Mouse (Mus musculus): Measurements from ENCODE around the gene Stox2. TPM values are rescaled to one million over a fixed set of nuclear protein-coding genes. Genes with fewer than 3 reads are reported as not detected.
A peak's percentile ranks its signal among the peaks of the same experiment; 100 is the strongest.

Gene Stox2
- polyA plus RNA-seq, 1 experiment from 2014 or later, result 9.2 TPM

- no peaks in the 10 kb centered on the region for H3K27me3 ChIP-seq (ENCODE audit: control insufficient read depth, insufficient read depth, low read length)
- 30% methylated on average over 8 of the region's 8 CpGs for WGBS
- 0 out of 2 replicates have a peak overlapping the region, but pooled peaks have one; percentile 4 for H3K4me2 ChIP-seq (ENCODE audit: low read depth, low read length)
- peak; percentile 72; the same call in 1 of the 2 replicates for ATAC-seq (ENCODE audit: insufficient read depth, low FRiP score)
- 0 out of 2 replicates have a peak, but pooled peaks cover 3% of the 10 kb centered on the region for H3K4me1 ChIP-seq (ENCODE audit: control insufficient read depth, insufficient read depth, low read length)
- H3K36me3 ChIP-seq (ENCODE audit: control insufficient read depth, insufficient read depth, low read length), result no peaks in the 10 kb centered on the region
- no peak overlapping the region for H3K4me3 ChIP-seq (replicated peaks; ENCODE audit: low read length)
- peak overlapping the region; percentile 4; the same call in 1 of the 2 replicates for H3K27ac ChIP-seq (ENCODE audit: low read length)
- no peaks in the 10 kb centered on the region for H3K9me3 ChIP-seq (replicated peaks; ENCODE audit: control insufficient read depth, low read length)
- H3K9ac ChIP-seq (ENCODE audit: low read length), result no peak overlapping the region
Measured at GRCm38 (mm10) chr8:47218021-47218420, 228.1 kb downstream of the Stox2 start.

DNA sequence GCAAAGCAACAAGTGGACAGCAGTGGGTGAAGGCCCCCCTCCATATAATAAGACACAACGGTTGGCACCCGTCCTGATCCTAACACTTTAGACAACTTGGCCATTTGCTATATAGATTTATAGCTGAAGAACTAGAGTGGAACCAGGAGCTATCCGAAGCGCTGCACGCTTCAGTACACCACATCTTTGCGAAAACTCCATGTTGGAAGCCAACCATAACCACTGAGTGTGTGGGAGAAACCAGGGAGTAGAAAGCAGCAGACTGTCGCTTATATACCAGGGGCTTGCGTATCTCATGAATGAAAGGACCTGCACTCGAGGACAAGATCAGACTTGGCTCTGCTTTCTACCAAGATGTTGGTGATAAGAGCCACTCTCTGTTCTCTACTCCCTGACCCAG, 234.0 kb downstream of the Stox2 start:
- Histone ChIP-seq H3K4me1 (ENCODE audit: control insufficient read depth, insufficient read depth, low read length) (no peaks in the 10 kb centered on the region), H3K4me2 (ENCODE audit: low read depth, low read length) (no peak overlapping the region), H3K9ac (ENCODE audit: low read length) (no peak overlapping the region), H3K27ac (ENCODE audit: low read length) (no peak overlapping the region), H3K27me3 (ENCODE audit: control insufficient read depth, insufficient read depth, low read length) (no peaks in the 10 kb centered on the region), H3K9me3 (replicated peaks; ENCODE audit: control insufficient read depth, low read length) (no peaks in the 10 kb centered on the region), H3K36me3 (ENCODE audit: control insufficient read depth, insufficient read depth, low read length) (no peaks in the 10 kb centered on the region), H3K4me3 (replicated peaks; ENCODE audit: low read length) (no peak overlapping the region)
- WGBS, result 92% methylated on average over 9 of the region's 9 CpGs
- ATAC-seq (ENCODE audit: insufficient read depth, low FRiP score), result no peak

GRCm38 (mm10) chr8:47211226-47211625, 234.9 kb downstream of the Stox2 start:
- Histone ChIP-seq H3K9ac (ENCODE audit: low read length) (no peak overlapping the region), H3K27ac (ENCODE audit: low read length) (no peak overlapping the region), H3K4me2 (ENCODE audit: low read depth, low read length) (no peak overlapping the region), H3K27me3 (ENCODE audit: control insufficient read depth, insufficient read depth, low read length) (no peaks in the 10 kb centered on the region), H3K4me3 (replicated peaks; ENCODE audit: low read length) (no peak overlapping the region), H3K9me3 (replicated peaks; ENCODE audit: control insufficient read depth, low read length) (no peaks in the 10 kb centered on the region), H3K36me3 (ENCODE audit: control insufficient read depth, insufficient read depth, low read length) (no peaks in the 10 kb centered on the region), H3K4me1 (ENCODE audit: control insufficient read depth, insufficient read depth, low read length) (no peaks in the 10 kb centered on the region)
- 66% methylated on average over 9 of the region's 9 CpGs for WGBS
- no peak for ATAC-seq (ENCODE audit: insufficient read depth, low FRiP score)

GRCm38 (mm10) chr8:47208246-47208645, 237.9 kb downstream of the Stox2 start:
- ATAC-seq (ENCODE audit: insufficient read depth, low FRiP score), result no peak
- Histone ChIP-seq H3K36me3 (ENCODE audit: control insufficient read depth, insufficient read depth, low read length) (no peaks in the 10 kb centered on the region), H3K4me3 (replicated peaks; ENCODE audit: low read length) (no peak overlapping the region), H3K4me2 (ENCODE audit: low read depth, low read length) (no peak overlapping the region), H3K27ac (ENCODE audit: low read length) (no peak overlapping the region), H3K4me1 (ENCODE audit: control insufficient read depth, insufficient read depth, low read length) (no peaks in the 10 kb centered on the region; the same call in 1 of the 2 replicates), H3K9ac (ENCODE audit: low read length) (no peak overlapping the region), H3K27me3 (ENCODE audit: control insufficient read depth, insufficient read depth, low read length) (no peaks in the 10 kb centered on the region), H3K9me3 (replicated peaks; ENCODE audit: control insufficient read depth, low read length) (no peaks in the 10 kb centered on the region; the same call in 1 of the 2 replicates)
- 70% methylated on average over 4 of the region's 4 CpGs for WGBS

GRCm38 (mm10) chr8:47206640-47207237, 239.4 kb downstream of the Stox2 start:
- H3K9ac ChIP-seq (ENCODE audit: low read length), result no peak overlapping the region
- H3K9me3 ChIP-seq (replicated peaks; ENCODE audit: control insufficient read depth, low read length), result no peaks in the 10 kb centered on the region; the same call in 1 of the 2 replicates
- ATAC-seq (ENCODE audit: insufficient read depth, low FRiP score), result no peak
- H3K27me3 ChIP-seq (ENCODE audit: control insufficient read depth, insufficient read depth, low read length), result no peaks in the 10 kb centered on the region
- no peak overlapping the region for H3K4me3 ChIP-seq (replicated peaks; ENCODE audit: low read length)
- no peaks in the 10 kb centered on the region; the same call in 1 of the 2 replicates for H3K4me1 ChIP-seq (ENCODE audit: control insufficient read depth, insufficient read depth, low read length)
- no peaks in the 10 kb centered on the region for H3K36me3 ChIP-seq (ENCODE audit: control insufficient read depth, insufficient read depth, low read length)
- no peak overlapping the region for H3K27ac ChIP-seq (ENCODE audit: low read length)
- H3K4me2 ChIP-seq (ENCODE audit: low read depth, low read length), result no peak overlapping the region
- 70% methylated on average over 8 of the region's 8 CpGs for WGBS

DNA sequence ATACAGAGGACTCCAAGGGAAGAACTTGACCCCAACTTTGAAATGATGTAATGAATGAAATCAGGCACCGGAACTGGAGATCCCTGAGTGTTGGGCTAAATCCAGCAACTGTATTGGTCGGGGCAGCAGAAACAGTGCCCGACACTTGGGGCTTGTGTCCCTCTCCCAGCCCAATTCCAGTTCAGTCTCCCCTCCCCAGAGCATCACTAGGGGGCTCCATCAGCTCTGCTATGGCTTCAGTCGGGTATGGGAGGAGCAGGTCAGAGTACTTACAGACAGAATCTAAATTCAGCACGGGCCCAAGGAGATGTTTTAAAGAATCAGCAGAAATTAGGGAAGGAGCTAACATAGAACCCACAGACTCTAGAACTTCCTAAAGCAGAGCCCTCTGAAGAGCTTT, 240.7 kb downstream of the Stox2 start:
- Histone ChIP-seq H3K27ac (ENCODE audit: low read length) (no peak overlapping the region), H3K4me1 (ENCODE audit: control insufficient read depth, insufficient read depth, low read length) (no peaks in the 10 kb centered on the region; the same call in 1 of the 2 replicates), H3K4me3 (replicated peaks; ENCODE audit: low read length) (no peak overlapping the region), H3K9ac (ENCODE audit: low read length) (no peak overlapping the region), H3K36me3 (ENCODE audit: control insufficient read depth, insufficient read depth, low read length) (no peaks in the 10 kb centered on the region), H3K27me3 (ENCODE audit: control insufficient read depth, insufficient read depth, low read length) (no peaks in the 10 kb centered on the region), H3K4me2 (ENCODE audit: low read depth, low read length) (no peak overlapping the region), H3K9me3 (replicated peaks; ENCODE audit: control insufficient read depth, low read length) (no peaks in the 10 kb centered on the region; the same call in 1 of the 2 replicates)
- no peak for ATAC-seq (ENCODE audit: insufficient read depth, low FRiP score)
- WGBS, result 82% methylated on average over 5 of the region's 5 CpGs

GRCm38 (mm10) chr8:47196391-47196790, 249.8 kb downstream of the Stox2 start:
- ATAC-seq (ENCODE audit: insufficient read depth, low FRiP score), result no peak
- no peak overlapping the region for H3K9ac ChIP-seq (ENCODE audit: low read length)
- H3K4me2 ChIP-seq (ENCODE audit: low read depth, low read length), result no peak overlapping the region
- 94% methylated on average over 1 of the region's 1 CpGs for WGBS
- peaks cover 26% of the 10 kb centered on the region for H3K36me3 ChIP-seq (ENCODE audit: control insufficient read depth, insufficient read depth, low read length)
- H3K27ac ChIP-seq (ENCODE audit: low read length), result no peak overlapping the region
- H3K9me3 ChIP-seq (replicated peaks; ENCODE audit: control insufficient read depth, low read length), result no peaks in the 10 kb centered on the region
- H3K4me1 ChIP-seq (ENCODE audit: control insufficient read depth, insufficient read depth, low read length), result no peaks in the 10 kb centered on the region
- H3K27me3 ChIP-seq (ENCODE audit: control insufficient read depth, insufficient read depth, low read length), result no peaks in the 10 kb centered on the region
- H3K4me3 ChIP-seq (replicated peaks; ENCODE audit: low read length), result no peak overlapping the region

DNA sequence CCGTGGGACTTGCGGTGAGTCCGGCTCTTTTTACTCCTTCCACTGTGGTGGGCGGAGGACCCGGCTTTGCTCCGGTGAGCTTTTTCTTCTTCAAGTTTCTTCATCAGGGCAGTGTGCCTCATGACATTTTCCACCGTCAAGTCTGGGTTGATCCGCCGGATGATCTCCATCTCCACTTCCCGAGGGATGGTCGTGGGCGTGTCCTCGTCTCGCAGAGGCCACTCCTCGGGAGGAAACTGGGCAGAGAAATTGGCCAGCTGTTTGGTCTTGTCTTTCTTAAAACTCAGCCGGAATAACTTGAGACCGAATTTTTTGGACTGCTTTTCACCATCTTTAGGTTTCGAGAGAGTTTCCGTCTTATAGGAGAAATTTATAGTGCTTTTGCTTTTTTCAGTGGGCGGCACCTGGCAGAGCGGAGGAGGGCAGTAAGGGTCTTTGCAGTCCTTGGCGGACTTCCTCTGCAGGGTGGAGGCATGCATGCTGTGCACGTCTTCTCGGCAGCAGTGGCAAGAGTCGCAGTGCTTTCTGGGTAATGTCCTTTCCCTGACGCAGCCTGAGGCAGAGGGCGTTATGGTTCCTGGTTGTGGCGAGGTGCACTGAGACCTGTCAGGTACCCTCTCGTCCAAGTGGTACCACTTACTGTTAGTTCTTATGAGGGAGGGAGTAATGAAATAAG, 252.7 kb downstream of the Stox2 start:
- ATAC-seq (ENCODE audit: insufficient read depth, low FRiP score), result no peak
- WGBS, result 92% methylated on average over 29 of the region's 29 CpGs
- Histone ChIP-seq H3K27ac (ENCODE audit: low read length) (no peak overlapping the region), H3K9me3 (replicated peaks; ENCODE audit: control insufficient read depth, low read length) (no peaks in the 10 kb centered on the region), H3K36me3 (ENCODE audit: control insufficient read depth, insufficient read depth, low read length) (peaks cover 26% of the 10 kb centered on the region), H3K27me3 (ENCODE audit: control insufficient read depth, insufficient read depth, low read length) (no peaks in the 10 kb centered on the region), H3K4me1 (ENCODE audit: control insufficient read depth, insufficient read depth, low read length) (no peaks in the 10 kb centered on the region), H3K4me3 (replicated peaks; ENCODE audit: low read length) (no peak overlapping the region), H3K9ac (ENCODE audit: low read length) (no peak overlapping the region), H3K4me2 (ENCODE audit: low read depth, low read length) (no peak overlapping the region)

Measured in stomach, embryonic 16.5 days (tissue).